Mouse (Mus musculus): Measurements from ENCODE around the gene Lcn2. TPM values are rescaled to one million over a fixed set of nuclear protein-coding genes. Genes with fewer than 3 reads are reported as not detected.

Lcn2 gene
- polyA plus RNA-seq, 1 experiment from 2014 or later, result 1.8 TPM

DNA sequence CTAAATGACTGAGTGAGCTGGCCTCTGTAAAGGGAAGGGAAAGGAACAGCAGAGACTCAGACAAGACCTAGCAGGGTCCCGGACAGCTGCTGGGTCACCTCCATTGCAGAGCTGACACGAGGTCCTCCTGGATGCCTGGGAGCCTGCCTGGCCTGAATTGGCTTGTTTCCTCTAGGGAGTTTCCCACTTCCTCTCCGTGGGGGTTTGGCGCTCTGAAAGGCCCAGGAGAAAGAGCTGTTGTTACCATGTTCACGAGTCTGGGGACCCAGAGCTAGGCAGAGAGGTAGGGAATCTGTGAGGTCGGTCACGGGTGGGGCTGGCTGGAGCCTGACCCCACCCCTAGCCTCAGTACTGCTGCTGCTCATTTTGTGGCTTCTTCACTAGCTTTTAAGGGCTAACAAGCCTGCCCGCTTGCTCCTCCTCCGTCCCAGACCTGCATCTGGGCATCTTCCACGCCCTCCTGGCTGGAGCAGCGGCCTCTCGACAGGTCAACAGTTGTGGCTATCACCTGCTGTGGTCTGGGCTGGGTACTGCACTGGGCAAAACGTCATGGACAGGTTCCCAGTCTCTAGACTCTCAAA is 37.5 kb downstream of the Lcn2 start:
- 47% methylated on average over 13 of the region's 13 CpGs for WGBS
- peaks cover 12 to 15% of the 10 kb centered on the region in 2 experiments for H3K4me1 ChIP-seq (ENCODE audit: control insufficient read depth in 2 of 2, insufficient read depth in 2 of 2, low read length in 2 of 2)
- no peak overlapping the region for H3K4me3 ChIP-seq (ENCODE audit: control insufficient read depth in 1 of 2, insufficient read depth in 1 of 2, low read depth in 1 of 2, low read length in 2 of 2)
- H3K27me3 ChIP-seq (ENCODE audit: control insufficient read depth, insufficient read depth, low read length), result peaks cover 28% of the 10 kb centered on the region; the same call in 1 of the 2 replicates
- no peak overlapping the region for H3K27ac ChIP-seq (replicated peaks in 1 of 2; ENCODE audit: control insufficient read depth in 1 of 2, insufficient read depth in 1 of 2, low read depth in 2 of 2, low read length in 2 of 2)
- no peak for ATAC-seq (ENCODE audit: insufficient number of reproducible peaks, insufficient read depth, low FRiP score, low read depth)
- H3K9ac ChIP-seq (ENCODE audit: low read length), result no peak overlapping the region
- H3K4me2 ChIP-seq (ENCODE audit: low read length), result no peak overlapping the region
- H3K9me3 ChIP-seq (ENCODE audit: control insufficient read depth, low read length), result no peaks in the 10 kb centered on the region
- H3K36me3 ChIP-seq (ENCODE audit: control insufficient read depth, insufficient read depth, low read length), result no peaks in the 10 kb centered on the region

GRCm38 (mm10) chr2:32349625-32350255 is 38.3 kb downstream of the Lcn2 start:
- Histone ChIP-seq H3K36me3 (ENCODE audit: control insufficient read depth, insufficient read depth, low read length) (no peaks in the 10 kb centered on the region), H3K27me3 (ENCODE audit: control insufficient read depth, insufficient read depth, low read length) (peaks cover 28% of the 10 kb centered on the region; the same call in 1 of the 2 replicates), H3K9ac (ENCODE audit: low read length) (no peak overlapping the region), H3K4me2 (ENCODE audit: low read length) (no peak overlapping the region), H3K9me3 (ENCODE audit: control insufficient read depth, low read length) (no peaks in the 10 kb centered on the region), H3K4me1 (ENCODE audit: control insufficient read depth in 2 of 2, insufficient read depth in 2 of 2, low read length in 2 of 2) (peaks cover 10 to 13% of the 10 kb centered on the region in 2 experiments), H3K4me3 (ENCODE audit: control insufficient read depth in 1 of 2, insufficient read depth in 1 of 2, low read depth in 1 of 2, low read length in 2 of 2) (no peak overlapping the region), H3K27ac (replicated peaks in 1 of 2; ENCODE audit: control insufficient read depth in 1 of 2, insufficient read depth in 1 of 2, low read depth in 2 of 2, low read length in 2 of 2) (no peak overlapping the region)
- no peak for ATAC-seq (ENCODE audit: insufficient number of reproducible peaks, insufficient read depth, low FRiP score, low read depth)
- 50% methylated on average over 8 of the region's 8 CpGs for WGBS

DNA sequence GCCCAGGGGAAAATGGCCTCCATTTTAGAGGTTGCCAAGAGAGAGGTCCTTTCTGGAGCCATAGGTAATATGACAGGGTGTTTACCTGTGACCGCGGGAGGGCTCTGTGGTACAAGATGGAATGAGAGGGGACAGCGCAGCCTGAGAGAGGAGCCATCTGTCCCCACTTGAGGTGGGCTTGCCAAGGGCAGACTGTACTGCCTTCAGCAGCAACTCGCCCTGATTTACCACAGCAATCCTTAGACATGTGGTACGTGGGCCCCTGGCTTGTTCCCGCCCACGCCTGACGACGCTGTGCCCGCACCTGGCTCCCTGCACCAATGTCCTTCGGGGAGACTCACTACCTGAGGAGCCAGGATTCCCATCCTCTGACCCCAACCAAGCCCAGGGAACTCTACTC is 39.7 kb downstream of the Lcn2 start:
- ATAC-seq (ENCODE audit: insufficient number of reproducible peaks, insufficient read depth, low FRiP score, low read depth), result no peak
- Histone ChIP-seq H3K4me3 (ENCODE audit: control insufficient read depth in 1 of 2, insufficient read depth in 1 of 2, low read depth in 1 of 2, low read length in 2 of 2) (no peak overlapping the region), H3K4me1 (ENCODE audit: control insufficient read depth in 2 of 2, insufficient read depth in 2 of 2, low read length in 2 of 2) (peaks cover 5 to 6% of the 10 kb centered on the region in 2 experiments; a peak in 2 of 4 replicates), H3K36me3 (ENCODE audit: control insufficient read depth, insufficient read depth, low read length) (no peaks in the 10 kb centered on the region), H3K9me3 (ENCODE audit: control insufficient read depth, low read length) (no peaks in the 10 kb centered on the region), H3K9ac (ENCODE audit: low read length) (no peak overlapping the region), H3K4me2 (ENCODE audit: low read length) (no peak overlapping the region), H3K27ac (replicated peaks in 1 of 2; ENCODE audit: control insufficient read depth in 1 of 2, insufficient read depth in 1 of 2, low read depth in 2 of 2, low read length in 2 of 2) (no peak overlapping the region), H3K27me3 (ENCODE audit: control insufficient read depth, insufficient read depth, low read length) (peaks cover 28% of the 10 kb centered on the region; the same call in 1 of the 2 replicates)
- WGBS, result 82% methylated on average over 11 of the region's 11 CpGs

- no peak overlapping the region for H3K4me2 ChIP-seq (ENCODE audit: low read length)
- peaks cover 25% of the 10 kb centered on the region; the same call in 1 of the 2 replicates for H3K27me3 ChIP-seq (ENCODE audit: control insufficient read depth, insufficient read depth, low read length)
- no peaks in the 10 kb centered on the region for H3K36me3 ChIP-seq (ENCODE audit: control insufficient read depth, insufficient read depth, low read length)
- no peak for ATAC-seq (ENCODE audit: insufficient number of reproducible peaks, insufficient read depth, low FRiP score, low read depth)
- no peaks in the 10 kb centered on the region for H3K9me3 ChIP-seq (ENCODE audit: control insufficient read depth, low read length)
- H3K27ac ChIP-seq (replicated peaks in 1 of 2; ENCODE audit: control insufficient read depth in 1 of 2, insufficient read depth in 1 of 2, low read depth in 2 of 2, low read length in 2 of 2), result no peak overlapping the region
- 56% methylated on average over 6 of the region's 6 CpGs for WGBS
- peaks cover 2 to 4% of the 10 kb centered on the region in 2 experiments; a peak in 2 of 4 replicates for H3K4me1 ChIP-seq (ENCODE audit: control insufficient read depth in 2 of 2, insufficient read depth in 2 of 2, low read length in 2 of 2)
- H3K9ac ChIP-seq (ENCODE audit: low read length), result no peak overlapping the region
- no peak overlapping the region for H3K4me3 ChIP-seq (ENCODE audit: control insufficient read depth in 1 of 2, insufficient read depth in 1 of 2, low read depth in 1 of 2, low read length in 2 of 2)
Measured at GRCm38 (mm10) chr2:32347019-32347418, 41.0 kb downstream of the Lcn2 start.

DNA sequence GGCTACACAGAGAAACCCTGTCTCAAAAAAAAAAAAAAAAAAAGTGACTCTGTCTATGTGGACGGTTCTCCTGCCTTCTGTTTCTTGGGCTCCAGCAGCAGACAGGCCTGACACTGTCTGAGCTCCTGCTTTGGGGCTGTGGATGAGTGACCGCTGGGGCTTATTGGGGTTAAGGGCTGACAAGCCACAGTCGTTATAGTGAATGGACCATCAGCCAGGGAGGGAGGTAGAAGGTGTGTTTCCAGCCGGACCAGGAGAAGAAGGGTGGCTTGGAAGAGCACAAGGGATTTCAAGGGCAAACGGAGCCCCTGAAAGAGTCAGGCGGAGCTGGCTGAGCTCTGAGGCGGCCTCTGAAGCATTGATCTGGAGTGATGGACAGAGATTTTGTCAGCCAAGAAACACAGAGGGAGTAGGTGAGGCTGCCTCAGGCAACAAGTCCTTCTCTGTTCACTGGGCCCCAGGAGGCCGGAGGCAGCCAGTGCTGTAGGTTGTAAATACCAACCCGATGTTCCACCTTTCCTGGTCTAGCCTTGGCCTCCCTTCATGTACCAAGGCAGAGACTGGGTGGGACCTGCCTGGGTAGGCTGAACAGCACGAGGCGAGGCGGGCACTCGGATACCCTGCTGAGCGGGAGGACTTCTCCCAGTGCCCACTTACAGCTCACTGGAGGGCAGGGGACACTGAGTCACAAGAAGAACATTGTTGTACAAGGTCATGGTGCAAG is 43.3 kb downstream of the Lcn2 start:
- Histone ChIP-seq H3K36me3 (ENCODE audit: control insufficient read depth, insufficient read depth, low read length) (no peaks in the 10 kb centered on the region), H3K9me3 (ENCODE audit: control insufficient read depth, low read length) (no peaks in the 10 kb centered on the region), H3K27me3 (ENCODE audit: control insufficient read depth, insufficient read depth, low read length) (peaks cover 15% of the 10 kb centered on the region; the same call in 1 of the 2 replicates), H3K9ac (ENCODE audit: low read length) (no peak overlapping the region), H3K27ac (replicated peaks in 1 of 2; ENCODE audit: control insufficient read depth in 1 of 2, insufficient read depth in 1 of 2, low read depth in 2 of 2, low read length in 2 of 2) (no peak overlapping the region), H3K4me3 (ENCODE audit: control insufficient read depth in 1 of 2, insufficient read depth in 1 of 2, low read depth in 1 of 2, low read length in 2 of 2) (no peak overlapping the region), H3K4me1 (ENCODE audit: control insufficient read depth in 2 of 2, insufficient read depth in 2 of 2, low read length in 2 of 2) (no peaks in the 10 kb centered on the region), H3K4me2 (ENCODE audit: low read length) (no peak overlapping the region)
- no peak for ATAC-seq (ENCODE audit: insufficient number of reproducible peaks, insufficient read depth, low FRiP score, low read depth)
- 66% methylated on average over 14 of the region's 14 CpGs for WGBS

- H3K27ac ChIP-seq (replicated peaks in 1 of 2; ENCODE audit: control insufficient read depth in 1 of 2, insufficient read depth in 1 of 2, low read depth in 2 of 2, low read length in 2 of 2), result no peak overlapping the region
- WGBS, result 68% methylated on average over 10 of the region's 10 CpGs
- ATAC-seq (ENCODE audit: insufficient number of reproducible peaks, insufficient read depth, low FRiP score, low read depth), result no peak
Measured at GRCm38 (mm10) chr2:32344056-32344455, 44.0 kb downstream of the Lcn2 start.

GRCm38 (mm10) chr2:32343351-32343671 is 44.7 kb downstream of the Lcn2 start:
- Histone ChIP-seq H3K27me3 (ENCODE audit: control insufficient read depth, insufficient read depth, low read length) (peaks cover 10% of the 10 kb centered on the region), H3K9ac (ENCODE audit: low read length) (no peak overlapping the region), H3K4me2 (ENCODE audit: low read length) (no peak overlapping the region), H3K4me1 (ENCODE audit: control insufficient read depth in 2 of 2, insufficient read depth in 2 of 2, low read length in 2 of 2) (no peaks in the 10 kb centered on the region), H3K27ac (replicated peaks in 1 of 2; ENCODE audit: control insufficient read depth in 1 of 2, insufficient read depth in 1 of 2, low read depth in 2 of 2, low read length in 2 of 2) (no peak overlapping the region), H3K4me3 (ENCODE audit: control insufficient read depth in 1 of 2, insufficient read depth in 1 of 2, low read depth in 1 of 2, low read length in 2 of 2) (no peak overlapping the region), H3K9me3 (ENCODE audit: control insufficient read depth, low read length) (no peaks in the 10 kb centered on the region), H3K36me3 (ENCODE audit: control insufficient read depth, insufficient read depth, low read length) (no peaks in the 10 kb centered on the region)
- 91% methylated on average over 2 of the region's 2 CpGs for WGBS
- no peak for ATAC-seq (ENCODE audit: insufficient number of reproducible peaks, insufficient read depth, low FRiP score, low read depth)

More at GRCm38 (mm10) chr2:32344056-32344455, 44.0 kb downstream of the Lcn2 start:
- no peak overlapping the region for H3K4me3 ChIP-seq (ENCODE audit: control insufficient read depth in 1 of 2, insufficient read depth in 1 of 2, low read depth in 1 of 2, low read length in 2 of 2)
- no peak overlapping the region for H3K4me2 ChIP-seq (ENCODE audit: low read length)
- H3K9me3 ChIP-seq (ENCODE audit: control insufficient read depth, low read length), result no peaks in the 10 kb centered on the region
- H3K36me3 ChIP-seq (ENCODE audit: control insufficient read depth, insufficient read depth, low read length), result no peaks in the 10 kb centered on the region
- no peaks in the 10 kb centered on the region for H3K4me1 ChIP-seq (ENCODE audit: control insufficient read depth in 2 of 2, insufficient read depth in 2 of 2, low read length in 2 of 2)
- H3K27me3 ChIP-seq (ENCODE audit: control insufficient read depth, insufficient read depth, low read length), result peaks cover 12% of the 10 kb centered on the region
- no peak overlapping the region for H3K9ac ChIP-seq (ENCODE audit: low read length)

Measured in heart, embryonic 14.5 days (tissue).